Mouse (Mus musculus): ENCODE data around the gene Syk.
A peak's percentile ranks its signal among the peaks of the same experiment; 100 is the strongest.

Syk gene

DNA sequence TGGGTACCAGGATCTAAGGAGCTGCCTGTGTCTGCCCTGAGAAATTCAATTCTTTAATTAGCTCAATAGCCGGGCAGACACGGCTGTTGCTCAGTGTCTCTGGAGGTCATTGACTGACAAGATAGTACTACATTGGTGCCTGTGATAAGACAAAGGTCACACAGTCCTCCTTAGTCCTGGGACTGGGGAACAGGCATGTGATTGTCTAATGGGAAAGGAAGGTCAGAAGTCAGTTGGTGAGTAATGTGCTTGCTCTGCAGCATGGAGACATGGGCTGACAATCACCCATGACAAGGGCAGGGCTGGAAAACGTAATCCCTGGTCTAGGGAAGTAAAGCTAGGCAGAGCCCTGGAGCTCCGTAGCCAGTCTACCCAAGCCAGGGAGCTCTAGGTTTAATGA, 19.8 kb downstream of the Syk start:
- no peak for DNase-seq

DNA sequence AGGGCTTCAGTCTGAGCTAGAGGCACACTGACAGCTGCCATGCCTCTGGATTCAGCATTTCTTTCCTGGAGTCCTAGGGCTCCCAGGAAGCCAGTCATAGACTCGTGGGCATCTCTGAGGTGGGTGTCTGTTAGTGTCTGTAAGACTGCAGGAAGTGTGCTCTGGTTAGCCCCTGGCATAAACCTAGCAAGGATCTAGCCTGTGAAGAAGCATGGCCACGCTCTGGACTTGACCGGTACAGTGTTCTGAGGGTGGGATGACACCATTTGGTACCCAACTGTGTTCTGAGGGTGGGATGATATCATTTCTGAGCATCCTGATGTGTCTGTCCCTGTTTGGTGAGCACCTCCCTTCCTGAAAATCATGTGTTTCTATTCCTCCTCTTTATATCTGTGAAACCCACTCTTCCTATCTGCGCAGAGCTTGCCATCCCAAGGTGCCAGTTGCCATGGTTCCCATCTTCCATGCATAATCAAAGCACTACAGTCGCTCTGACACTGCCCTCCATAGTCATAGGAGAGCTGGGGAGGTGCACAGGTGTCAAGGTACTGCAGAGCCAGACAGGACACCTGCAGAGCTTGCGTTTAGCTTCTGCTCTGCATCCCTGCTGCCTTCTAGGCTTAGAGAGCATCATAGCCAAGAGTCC, 20.9 kb downstream of the Syk start:
- peak; percentile 11 for DNase-seq

GRCm38 (mm10) chr13:52605006-52605405, 22.0 kb downstream of the Syk start:
- DNase-seq = no peak

DNA sequence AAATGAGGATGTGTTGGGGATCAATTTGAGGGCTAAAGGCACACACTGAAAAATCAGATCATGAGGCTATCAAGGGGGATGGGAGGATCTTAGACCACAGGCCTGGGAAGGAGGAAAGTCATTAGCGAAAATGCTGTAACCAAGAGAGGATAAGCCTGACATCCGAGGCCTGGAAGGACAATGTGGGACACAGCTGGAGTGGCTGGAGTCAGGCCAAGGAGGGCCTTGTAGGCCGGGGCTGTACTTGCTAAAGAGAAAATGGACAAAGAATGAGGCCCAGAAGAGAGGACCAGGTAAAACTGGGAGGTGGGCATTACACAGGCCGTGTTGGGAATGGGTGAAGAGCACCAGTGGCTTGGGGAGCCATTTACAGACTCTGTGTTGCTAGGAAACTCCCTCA, 22.9 kb downstream of the Syk start:
- no peak for DNase-seq

GRCm38 (mm10) chr13:52606656-52607275, 23.8 kb downstream of the Syk start:
- DNase-seq = no peak

- DNase-seq = no peak
Observed at GRCm38 (mm10) chr13:52607964-52608363, 25.0 kb downstream of the Syk start.

GRCm38 (mm10) chr13:52610463-52610862, 27.5 kb downstream of the Syk start:
- no peak for DNase-seq

- DNase-seq = no peak
Observed at GRCm38 (mm10) chr13:52613266-52613665, 30.3 kb downstream of the Syk start.

- DNase-seq = no peak
Observed at GRCm38 (mm10) chr13:52615085-52615484, 32.1 kb downstream of the Syk start.

DNA sequence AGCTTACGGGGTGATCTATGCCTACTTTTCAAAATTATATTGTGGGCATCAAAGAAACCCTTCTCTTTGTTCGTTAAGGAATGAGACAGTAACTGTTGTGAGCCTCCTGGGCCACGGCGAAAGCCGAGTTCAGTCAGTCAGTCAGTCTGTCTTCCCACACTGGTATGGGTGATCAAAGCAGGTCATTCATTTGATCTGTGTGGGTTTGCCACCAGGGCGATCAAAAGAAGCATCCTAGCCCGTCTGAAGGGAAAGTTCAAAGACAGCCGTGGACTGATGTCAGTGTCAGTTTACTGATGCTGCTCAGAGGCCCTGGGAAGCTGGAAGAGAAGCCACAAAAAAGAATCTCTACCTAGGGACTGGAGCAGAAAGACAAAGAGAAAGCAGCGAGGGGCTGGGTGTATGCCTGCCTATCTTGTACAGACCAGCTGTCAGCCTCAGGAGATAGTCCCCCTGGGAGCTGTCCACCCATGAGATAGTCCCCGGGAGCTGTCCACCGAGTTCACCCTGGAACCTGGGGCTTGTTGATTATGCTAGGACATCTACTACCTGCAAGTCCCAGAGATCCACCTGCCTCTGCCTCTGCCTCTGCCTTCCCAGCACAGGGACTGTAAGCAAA, 34.2 kb downstream of the Syk start:
- DNase-seq = no peak

- DNase-seq = no peak
Observed at GRCm38 (mm10) chr13:52618592-52618991, 35.6 kb downstream of the Syk start.

DNA sequence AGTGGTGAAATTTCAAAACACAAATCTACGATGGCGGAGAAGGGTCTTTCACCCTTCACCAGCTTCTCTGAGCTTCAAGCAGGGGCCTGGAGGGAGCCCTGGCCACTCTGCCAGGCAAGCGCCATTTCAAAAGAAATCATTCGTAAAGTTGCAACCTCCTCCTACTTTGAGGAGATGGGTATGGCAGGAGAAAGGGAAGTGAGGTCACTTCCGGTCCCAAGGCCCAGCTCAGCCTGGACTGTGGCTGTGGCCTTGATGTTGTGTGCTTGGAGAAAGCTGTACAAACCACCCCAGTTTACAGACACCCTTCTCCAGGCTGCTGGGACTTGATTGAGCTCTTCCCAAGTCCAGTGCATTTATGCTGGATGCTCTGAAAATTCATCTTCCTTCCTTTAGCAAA, 36.5 kb downstream of the Syk start:
- DNase-seq = no peak

DNA sequence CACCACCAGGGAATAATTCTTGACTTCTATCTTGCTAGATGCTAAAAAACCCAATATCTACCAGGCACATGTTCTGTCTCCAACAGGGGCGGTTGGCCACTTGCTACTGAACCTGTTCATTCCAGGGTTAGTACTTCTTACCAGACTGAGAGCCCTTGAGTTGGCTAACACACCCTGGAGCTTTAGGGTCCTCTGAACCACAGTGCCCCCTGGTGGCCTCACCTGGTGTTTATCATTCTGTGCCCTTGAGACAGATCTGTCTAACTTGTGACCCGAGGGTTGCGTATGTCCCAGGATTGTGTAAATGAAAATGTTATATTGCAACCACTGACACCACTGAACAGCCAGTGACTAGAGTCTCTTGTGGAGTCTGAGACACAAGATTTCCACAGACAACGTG, 41.1 kb downstream of the Syk start:
- peak; percentile 78 for DNase-seq

- peak; percentile 66 for DNase-seq
Observed at GRCm38 (mm10) chr13:52628602-52629001, 45.6 kb downstream of the Syk start.

DNA sequence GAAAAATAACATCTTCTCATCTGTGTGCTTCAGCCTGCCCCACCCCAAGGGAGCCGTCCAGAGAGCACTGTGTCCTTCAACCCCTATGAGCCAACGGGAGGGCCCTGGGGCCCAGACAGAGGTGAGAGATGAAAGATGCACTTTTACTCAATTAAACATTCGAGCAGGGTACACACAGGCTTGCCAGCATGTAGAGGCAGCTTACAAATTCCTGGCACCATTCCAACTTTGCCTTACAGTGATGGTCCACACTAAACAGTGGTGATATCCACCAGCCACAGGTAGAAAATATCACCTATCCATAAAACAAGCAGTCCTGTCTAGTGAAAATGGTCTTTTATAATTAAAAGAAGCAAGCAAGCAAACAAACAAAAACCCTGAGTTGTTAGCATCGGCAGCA, 48.7 kb downstream of the Syk start:
- DNase-seq = no peak

DNA sequence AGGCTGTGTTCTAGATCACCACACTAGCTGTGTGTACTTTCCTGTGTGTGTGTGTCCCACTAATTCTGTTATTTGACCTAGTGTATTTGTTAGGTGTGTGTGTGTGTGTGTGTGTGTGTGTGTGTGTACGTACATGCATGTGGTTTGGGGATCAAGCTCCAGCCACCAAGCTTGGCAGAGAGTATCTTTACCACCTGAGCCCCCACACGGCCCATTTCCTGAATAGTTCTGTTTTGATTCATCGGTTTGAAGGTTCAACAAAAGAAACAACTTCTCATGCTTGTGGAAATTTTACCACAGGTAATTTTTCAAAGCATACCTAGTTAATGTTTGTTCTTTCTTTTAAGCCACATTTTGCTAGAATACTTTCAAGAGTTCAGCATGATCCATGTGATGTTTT, 52.5 kb downstream of the Syk start:
- no peak for DNase-seq

GRCm38 (mm10) chr13:52636176-52636748, 53.3 kb downstream of the Syk start:
- no peak for DNase-seq

- no peak for DNase-seq
Observed at GRCm38 (mm10) chr13:52646566-52646965, 63.6 kb downstream of the Syk start.

- DNase-seq = no peak
Observed at GRCm38 (mm10) chr13:52647996-52648712, 65.2 kb downstream of the Syk start.

- no peak for DNase-seq
Observed at GRCm38 (mm10) chr13:52649791-52650418, 66.9 kb downstream of the Syk start.

GRCm38 (mm10) chr13:52651383-52652252, 68.6 kb downstream of the Syk start:
- peak; percentile 46 for DNase-seq

GRCm38 (mm10) chr13:52652253-52652628, 69.3 kb downstream of the Syk start:
- no peak for DNase-seq

Measured in right cerebral cortex, postnatal 4 days (tissue).